Mouse (Mus musculus): ENCODE results near the gene Eid2b.

DNA sequence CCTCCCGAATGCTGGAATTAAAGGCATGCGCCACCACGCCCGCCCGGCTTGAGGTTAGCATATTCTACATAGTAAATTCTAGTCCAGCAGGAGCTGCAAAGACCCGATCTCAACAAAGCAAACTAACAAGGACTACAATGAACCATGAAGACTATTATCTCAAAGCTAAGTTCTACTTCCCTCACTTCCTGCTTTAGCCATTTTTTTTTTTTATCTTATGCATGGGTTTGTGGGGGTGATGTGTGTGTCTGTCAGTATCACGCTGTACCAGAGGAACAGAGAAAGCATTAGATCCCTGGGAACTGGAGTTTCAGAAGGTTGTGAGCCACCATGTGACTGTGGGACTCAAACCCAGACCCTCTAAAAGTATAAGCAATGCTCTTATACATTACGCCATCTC lies 47.8 kb downstream of the Eid2b start:
- no peak for TF ChIP-seq POLR2A (IDR thresholded peaks at IDR 0.05; ENCODE audit: extremely low read depth, insufficient read depth, low read length)
- no peak for TF ChIP-seq CTCF (IDR thresholded peaks at IDR 0.05; ENCODE audit: low read depth, low read length)
